Mouse (Mus musculus) Patski (cell line): ENCODE measurements around the gene Itga10. TPM values are rescaled to one million over a fixed set of nuclear protein-coding genes. Genes with fewer than 3 reads are reported as not detected.
A peak's percentile ranks its signal among the peaks of the same experiment; 100 is the strongest.
"Not testable (repeated sequence)": the region's sequence is repeated elsewhere in the genome, so short reads cannot be mapped to it uniquely, and the experiment has no call there.

Experiments
- ATAC-seq: fragments of 100-300 bp; one replicate; pipeline ENCODE4 v1.8.0; 2021
- CTCF ChIA-PET: fragments of 350-600 bp; sonication (Branson Sonifier 250); formaldehyde crosslinking; loops from one replicate; lab custom pipeline; 2022; ENCODE audit warnings: inconsistent platforms; lab: Charles Lee
- POLR2A ChIA-PET: fragments of 350-600 bp; sonication (Branson Sonifier 250); formaldehyde crosslinking; loops from one replicate; lab custom pipeline; 2022; ENCODE audit warnings: antibody characterized with exemption, inconsistent platforms; lab: Charles Lee
- DNase-seq: peaks from one replicate; pipeline ENCODE4 v3.0.0-alpha.2; 2011; ENCODE audit warnings: low read depth, low spot score
- H3K27me3 ChIP-seq: fragments of 371-371 bp; one replicate; pipeline ENCODE4 v1.5.1; 2021
- CTCF ChIP-seq: fragments of 100-300 bp; IDR thresholded peaks from one replicate; pipeline ENCODE4 v1.5.1; 2021
- in situ Hi-C: fragments of 300-500 bp; cut with MboI; formaldehyde crosslinking; loops from 3 replicates; pipeline ENCODE4 v1.11.1; 2018; ENCODE audit warnings: low pct_unique_long_range_greater_than_20kb, mixed read lengths
- polyA plus RNA-seq: library from polyadenylated mRNA; unstranded; gene quantifications from one replicate; pipeline ENCODE4 v1.2.3, GENCODE M21; 2021

Itga10 gene
- polyA plus RNA-seq, 1 experiment from 2014 or later, result 2.2 TPM

GRCm38 (mm10) chr3:96663432-96664239 lies 18.3 kb downstream of the Itga10 start:
- ChIA-PET POLR2A (interaction anchor here (1.2 to 1.3 kb wide), 2 partner anchors 19 to 34 kb away, joined by 4 to 7 read pairs; partner anchors contain the start of gene Itga10), CTCF (interaction anchor here (0.7 to 2.1 kb wide), 21 partner anchors 9 to 122 kb away, joined by 3 to 18 read pairs (median 4); partner anchors contain the start of genes Gm16253, Itga10, Nudt17 and Rbm8a)
- in situ Hi-C loops, result no loop called here
- ATAC-seq, result peak; percentile 95
- TF ChIP-seq CTCF, result peak; percentile 91
- peak; percentile 99 for DNase-seq
- no peaks in the 10 kb centered on the region for H3K27me3 ChIP-seq

- ChIA-PET CTCF (interaction anchor here (1.1 to 2.9 kb wide), 2 partner anchors 20 to 33 kb away, joined by 4 to 15 read pairs; partner anchors contain the start of gene Itga10), POLR2A (interaction anchor here (0.8 kb wide), 1 partner anchor 10 kb away, joined by 3 read pairs; no protein-coding TSS in a partner anchor)
- H3K27me3 ChIP-seq, in situ Hi-C loops, ATAC-seq, DNase-seq: not testable (repeated sequence)
Observed at GRCm38 (mm10) chr3:96665732-96666363, 20.5 kb downstream of the Itga10 start.

- CTCF ChIA-PET, result interaction anchor here (0.7 to 3.4 kb wide), 15 partner anchors 9 to 125 kb away, joined by 3 to 28 read pairs (median 4); partner anchors contain the start of genes Itga10, Nudt17 and Pias3
- TF ChIP-seq CTCF, result no peak
- in situ Hi-C loops, result no loop called here
- POLR2A ChIA-PET, result interaction anchor here (1.1 to 1.2 kb wide), 3 partner anchors 30 to 36 kb away, joined by 3 to 5 read pairs (median 5); no protein-coding TSS in a partner anchor
- ATAC-seq (peak; percentile 38), DNase-seq (peak; percentile 76)
- no peaks in the 10 kb centered on the region for H3K27me3 ChIP-seq
Observed at GRCm38 (mm10) chr3:96666916-96667315, 21.5 kb downstream of the Itga10 start.

- peak; percentile 94 for TF ChIP-seq CTCF
- CTCF ChIA-PET, result interaction anchor here (0.6 to 3.4 kb wide), 19 partner anchors 9 to 126 kb away, joined by 3 to 28 read pairs (median 4); partner anchors contain the start of genes Itga10, Nudt17 and Pias3
- in situ Hi-C loops, result no loop called here
- ATAC-seq (peak; percentile 49), DNase-seq (peak; percentile 67)
- POLR2A ChIA-PET, result interaction anchor here (1.1 to 1.2 kb wide), 3 partner anchors 29 to 35 kb away, joined by 3 to 5 read pairs (median 5); no protein-coding TSS in a partner anchor
- H3K27me3 ChIP-seq, result no peaks in the 10 kb centered on the region
Observed at GRCm38 (mm10) chr3:96667316-96667715, 21.9 kb downstream of the Itga10 start.

GRCm38 (mm10) chr3:96668424-96669067 lies 23.2 kb downstream of the Itga10 start:
- ChIA-PET POLR2A (no interaction called here), CTCF (interaction anchor here (1.3 to 3.4 kb wide), 8 partner anchors 10 to 103 kb away, joined by 3 to 28 read pairs (median 14); partner anchors contain the start of genes Itga10 and Nudt17)
- TF ChIP-seq CTCF, result no peak
- DNase-seq (no peak), ATAC-seq (no peak)
- no peaks in the 10 kb centered on the region for H3K27me3 ChIP-seq
- in situ Hi-C loops, result no loop called here

- DNase-seq (no peak), ATAC-seq (no peak)
- ChIA-PET CTCF (interaction anchor here (1.4 to 3.4 kb wide), 2 partner anchors 14 to 34 kb away, joined by 3 to 21 read pairs; no protein-coding TSS in a partner anchor), POLR2A (interaction anchor here (0.6 to 0.9 kb wide), 2 partner anchors 17 to 19 kb away, joined by 3 to 4 read pairs; no protein-coding TSS in a partner anchor)
- in situ Hi-C loops, result no loop called here
- H3K27me3 ChIP-seq, result no peaks in the 10 kb centered on the region
- TF ChIP-seq CTCF, result no peak
Observed at GRCm38 (mm10) chr3:96669727-96670468, 24.5 kb downstream of the Itga10 start, which contains the start of gene Ankrd35. Gene Ankrd35 (plus strand): TSS chr3:96670131.

- CTCF ChIA-PET, result no interaction called here
- in situ Hi-C loops, result no loop called here
- TF ChIP-seq CTCF, result no peak
- no peak for DNase-seq
- ATAC-seq, result no peak
- POLR2A ChIA-PET, result no interaction called here
- no peaks in the 10 kb centered on the region for H3K27me3 ChIP-seq
Observed at GRCm38 (mm10) chr3:96671519-96671918, 26.1 kb downstream of the Itga10 start.

GRCm38 (mm10) chr3:96673514-96673913 lies 28.1 kb downstream of the Itga10 start:
- in situ Hi-C loops, result no loop called here
- no peak for TF ChIP-seq CTCF
- ATAC-seq, result no peak
- ChIA-PET CTCF (interaction anchor here (0.6 to 2.8 kb wide), 6 partner anchors 13 to 80 kb away, joined by 3 to 10 read pairs (median 4); partner anchors contain the start of genes Nudt17, Pias3 and Polr3gl), POLR2A (interaction anchor here (0.9 to 1.7 kb wide), 2 partner anchors 23 to 53 kb away, joined by 4 to 11 read pairs; partner anchors contain the start of gene Pias3)
- H3K27me3 ChIP-seq, result no peaks in the 10 kb centered on the region
- DNase-seq, result no peak

GRCm38 (mm10) chr3:96674442-96674841 lies 29.1 kb downstream of the Itga10 start:
- DNase-seq, result no peak
- no peak for TF ChIP-seq CTCF
- ATAC-seq, result peak; percentile 36
- in situ Hi-C loops, result no loop called here
- CTCF ChIA-PET, result interaction anchor here (0.9 to 2.8 kb wide), 7 partner anchors 11 to 81 kb away, joined by 3 to 10 read pairs (median 4); partner anchors contain the start of genes Nudt17 and Polr3gl
- no peaks in the 10 kb centered on the region for H3K27me3 ChIP-seq
- POLR2A ChIA-PET, result interaction anchor here (0.7 to 1.7 kb wide), 3 partner anchors 22 to 552 kb away, joined by 4 to 11 read pairs (median 4); partner anchors contain the start of gene Pias3
